Comparison of ENCODE assay signal across 12 mouse cellular contexts in genomic region chr4:100315066-100315465, GRCm38 (mm10).
DNase-seq lines count a peak whose midpoint lies in the region; TF ChIP-seq lines count a peak whose summit lies in the region.
"Had no signal": no experiment of that assay in that cellular context is flagged by ENCODE, and none has a peak within 500 bp of the region (broad histone marks: within the 10 kb centered on the region; RNA-seq: fewer than 3 reads in every experiment).

No protein-coding gene starts in this region.

- no peak overlapping the region for H3K27ac ChIP-seq in heart, adult 2 months
- no peak overlapping the region for H3K27ac ChIP-seq in gastrocnemius, adult 2 months
- H3K27ac ChIP-seq: hindbrain, embryonic 10.5 days; left cerebral cortex, adult 2 months had no signal

- intact Hi-C loops in heart, adult 2 months (cut with DNase I): no loop called here
- intact Hi-C loops in gastrocnemius, adult 2 months (cut with DNase I): no loop called here
- intact Hi-C loops in left cerebral cortex, postnatal 14 days (cut with DNase I): no loop called here

- no peak overlapping the region for H3K4me3 ChIP-seq in heart, adult 2 months
- no peak overlapping the region for H3K4me3 ChIP-seq in gastrocnemius, adult 2 months
- H3K4me3 ChIP-seq: hindbrain, embryonic 10.5 days; left cerebral cortex, adult 2 months had no signal

- WGBS in heart, adult 2 months: 62% methylated on average over 1 of the region's 1 CpGs

- DNase-seq in heart, adult 2 months: peak; percentile 44 to 53
- DNase-seq in heart, adult 11 months: no peak
- peak; percentile 17 for DNase-seq in lung, postnatal 36 days
- no peak for DNase-seq in lung, adult 18-20 months
- DNase-seq in gastrocnemius, adult 2 months: peak; percentile 66
- peak; percentile 39 for DNase-seq in heart, postnatal 4 days
- DNase-seq in left cerebral cortex, postnatal 14 days (ENCODE audit: low spot score in 2 of 2): no peak
- DNase-seq in spleen, postnatal 10 days (ENCODE audit: low spot score in 2 of 2): no peak
- DNase-seq: kidney, adult 11 months; right cerebral cortex, postnatal 25 days had no signal

- H3K36me3 ChIP-seq in heart, adult 2 months (ENCODE audit: control insufficient read depth, insufficient read depth, low read length): no peaks in the 10 kb centered on the region
- H3K36me3 ChIP-seq: hindbrain, embryonic 10.5 days had no signal

- H3K9ac ChIP-seq in heart, adult 2 months (ENCODE audit: low read depth, low read length): no peak overlapping the region

- H3K79me2 ChIP-seq in heart, adult 2 months (replicated peaks; ENCODE audit: control insufficient read depth, insufficient read depth, low read length): 0 out of 2 replicates have a peak, but pooled peaks cover 1% of the 10 kb centered on the region

- no peak for TF ChIP-seq POLR2A in heart, adult 2 months (IDR thresholded peaks at IDR 0.05; ENCODE audit: insufficient read depth, low read depth, low read length)

- peaks cover 1% of the 10 kb centered on the region for H3K4me1 ChIP-seq in heart, adult 2 months (ENCODE audit: control insufficient read depth, insufficient read depth, low read length)

- TF ChIP-seq CTCF in heart, adult 2 months (IDR thresholded peaks at IDR 0.05): no peak
- TF ChIP-seq CTCF in gastrocnemius, adult 2 months (IDR thresholded peaks at IDR 0.05): no peak

- TF ChIP-seq EP300 in heart, adult 2 months (IDR thresholded peaks at IDR 0.05; ENCODE audit: insufficient read depth, low read depth, low read length): no peak

- H3K27me3 ChIP-seq in heart, adult 2 months (ENCODE audit: control insufficient read depth, insufficient read depth, low read length): no peaks in the 10 kb centered on the region

Comparison
In these comparisons a context has a peak if more than half of its experiments do, and no peak if none do; other contexts are left out.
1. DNase-seq: peak in heart, adult 2 months (2 of 2), lung, postnatal 36 days (single experiment), gastrocnemius, adult 2 months (single experiment) and heart, postnatal 4 days (single experiment); none in heart, adult 11 months (single experiment), lung, adult 18-20 months (0 of 2), left cerebral cortex, postnatal 14 days (0 of 2) and spleen, postnatal 10 days (0 of 2).